Mouse (Mus musculus) bone marrow, adult 2 months (tissue): Measurements from ENCODE around the gene Olfr862. TPM values are rescaled to one million over a fixed set of nuclear protein-coding genes. Genes with fewer than 3 reads are reported as not detected.

Experiments
- H3K27ac ChIP-seq: fragments of 200-500 bp; 2 replicates; pipeline ENCODE4 v1.5.1; 2012; ENCODE audit warnings: low read depth, mild to moderate bottlenecking, control low read depth, inconsistent platforms, low read length; ENCODE audit not compliant: control insufficient read depth, poor library complexity, insufficient read depth
- H3K4me1 ChIP-seq: fragments of 200-500 bp; 2 replicates; pipeline ENCODE4 v1.6.1; 2011; ENCODE audit warnings: low read length; ENCODE audit not compliant: control insufficient read depth, insufficient read depth
- H3K4me3 ChIP-seq: fragments of 200-500 bp; replicated peaks from 2 replicates; pipeline ENCODE3; 2011; ENCODE audit warnings: mild to moderate bottlenecking, low read depth, low read length, control low read depth; ENCODE audit not compliant: control insufficient read depth
- CTCF ChIP-seq: fragments of 200-500 bp; IDR thresholded peaks from 2 replicates; pipeline ENCODE4 v1.5.1; 2011; ENCODE audit warnings: low read length, control low read depth; ENCODE audit not compliant: control insufficient read depth, insufficient read depth
- POLR2A ChIP-seq: fragments of 200-500 bp; IDR thresholded peaks from 2 replicates; pipeline ENCODE4 v1.6.1; 2011; ENCODE audit warnings: low read depth, mild to moderate bottlenecking, control low read depth, low read length, borderline replicate concordance; ENCODE audit not compliant: control insufficient read depth
- WGBS: fragments of 180-500 bp; shearing (Covaris S2); methylation state at CpG from one replicate; pipeline ENCODE4 v1.1.7; 2018; 5-methylcytosine and 5-hydroxymethylcytosine counted together
- polyA plus RNA-seq: library from polyadenylated mRNA; stranded (reverse); fragments of >200 nt; gene quantifications from 2 replicates; pipeline ENCODE4 v1.2.4, GENCODE M21; 2011; ENCODE audit warnings: low replicate concordance; ENCODE audit not compliant: missing spikeins, insufficient read depth, insufficient read length

Gene Olfr862
- not detected in 2 replicates for polyA plus RNA-seq

GRCm38 (mm10) chr9:19887904-19888303 is at the start of gene Olfr862:
Gene Olfr862 (minus strand): TSS chr9:19888004.
- Histone ChIP-seq H3K4me1 (no peaks in the 10 kb centered on the region), H3K27ac (no peak within 1 kb of the TSS), H3K4me3 (no peak within 1 kb of the TSS)
- TF ChIP-seq CTCF (no peak), POLR2A (no peak)

- Histone ChIP-seq H3K4me3 (no peak within 1 kb of the TSS), H3K4me1 (no peaks in the 10 kb centered on the region), H3K27ac (no peak within 1 kb of the TSS)
- TF ChIP-seq POLR2A (no peak), CTCF (no peak)
- 76% methylated on average over 2 of the region's 2 CpGs for WGBS
These were observed 28.8 kb upstream of the Olfr862 start, which contains the start of gene Olfr77 for GRCm38 (mm10) chr9:19916565-19916964. Gene Olfr77 (plus strand): TSS chr9:19916865.

- WGBS = 45% methylated on average over 4 of the region's 4 CpGs
- TF ChIP-seq CTCF (no peak), POLR2A (no peak)
- Histone ChIP-seq H3K4me3 (no peak overlapping the region), H3K4me1 (no peaks in the 10 kb centered on the region), H3K27ac (no peak overlapping the region)
These were observed 23.4 kb upstream of the Olfr862 start for GRCm38 (mm10) chr9:19911170-19911569.

GRCm38 (mm10) chr9:19849647-19850046 is 38.2 kb downstream of the Olfr862 start, which contains the start of gene Olfr860:
Gene Olfr860 (minus strand): TSS chr9:19849747.
- TF ChIP-seq POLR2A = no peak
- TF ChIP-seq CTCF = no peak
- no peak within 1 kb of the TSS for H3K27ac ChIP-seq
- no peaks in the 10 kb centered on the region for H3K4me1 ChIP-seq
- 69% methylated on average over 1 of the region's 1 CpGs for WGBS
- H3K4me3 ChIP-seq = no peak within 1 kb of the TSS

Other genes with a start within 250 kb of the Olfr862 start
- not detected in 2 replicates for gene Olfr857, start 178.6 kb downstream of the Olfr862 start, polyA plus RNA-seq
- gene Olfr58, start 107.7 kb downstream of the Olfr862 start, polyA plus RNA-seq = not detected in 2 replicates
- not detected in 2 replicates for gene Olfr859, start 83.1 kb downstream of the Olfr862 start, polyA plus RNA-seq
- gene Olfr860, start 38.3 kb downstream of the Olfr862 start, polyA plus RNA-seq = not detected in 2 replicates
- 0.62 TPM in 1 of 2 replicates, not detected in the other for gene Olfr77, start 28.9 kb upstream of the Olfr862 start, polyA plus RNA-seq
- not detected in 2 replicates for gene Olfr866, start 140.0 kb upstream of the Olfr862 start, polyA plus RNA-seq
- gene Olfr867, start 169.6 kb upstream of the Olfr862 start, polyA plus RNA-seq = not detected in 2 replicates
- gene Olfr868, start 210.6 kb upstream of the Olfr862 start, polyA plus RNA-seq = not detected in 2 replicates
- gene Olfr869, start 241.0 kb upstream of the Olfr862 start, polyA plus RNA-seq = not detected in 2 replicates